Mouse (Mus musculus) limb, embryonic 14.5 days (tissue): ENCODE measurements around the gene Ascc1. TPM values are rescaled to one million over a fixed set of nuclear protein-coding genes. Genes with fewer than 3 reads are reported as not detected.

Experiments used
- ATAC-seq: fragments of 200-750 bp; cut with Nextera tagmentation; 2 replicates; pipeline ENCODE4 v1.8.0; 2017; ENCODE audit warnings: low read depth, moderate number of reproducible peaks, moderate TSS enrichment; ENCODE audit not compliant: low FRiP score
- DNase-seq: peaks from one replicate; pipeline ENCODE4 v3.0.0-alpha.2; 2015; ENCODE audit warnings: low spot score
- H3K27ac ChIP-seq: fragments of 300-500 bp; sonication (generic); replicated peaks from 2 replicates; pipeline ENCODE4 v1.5.1; 2014; ENCODE audit warnings: low read depth, mild to moderate bottlenecking, low read length, moderate library complexity, mixed read lengths
- H3K27me3 ChIP-seq: fragments of 300-500 bp; sonication (generic); 2 replicates; pipeline ENCODE4 v1.6.1; 2014; ENCODE audit warnings: low read length, mixed read lengths; ENCODE audit not compliant: control insufficient read depth, insufficient read depth
- H3K36me3 ChIP-seq: fragments of 300-500 bp; sonication (generic); 2 replicates; pipeline ENCODE4 v1.6.1; 2014; ENCODE audit warnings: mild to moderate bottlenecking, low read length, moderate library complexity, mixed read lengths; ENCODE audit not compliant: control insufficient read depth, insufficient read depth
- H3K4me1 ChIP-seq: fragments of 300-500 bp; sonication (generic); 2 replicates; pipeline ENCODE4 v1.6.1; 2014; ENCODE audit warnings: antibody characterized with exemption, low read length, mixed read lengths; ENCODE audit not compliant: control insufficient read depth, insufficient read depth
- H3K4me2 ChIP-seq: fragments of 300-500 bp; sonication (generic); replicated peaks from 2 replicates; pipeline ENCODE4 v1.6.1; 2014; ENCODE audit warnings: low read depth, mild to moderate bottlenecking, low read length, moderate library complexity; ENCODE audit not compliant: severe bottlenecking
- H3K4me3 ChIP-seq: fragments of 300-500 bp; sonication (generic); replicated peaks from 2 replicates; pipeline ENCODE4 v1.5.1; 2014; ENCODE audit warnings: low read length
- H3K9ac ChIP-seq: fragments of 300-500 bp; sonication (generic); 2 replicates; pipeline ENCODE4 v1.6.1; 2014; ENCODE audit warnings: mild to moderate bottlenecking, low read depth, low read length, moderate library complexity; ENCODE audit not compliant: severe bottlenecking
- H3K9me3 ChIP-seq: fragments of 300-500 bp; sonication (generic); 2 replicates; pipeline ENCODE4 v1.6.1; 2016; ENCODE audit warnings: low read length; ENCODE audit not compliant: control insufficient read depth
- POLR2A ChIP-seq: fragments of 200-500 bp; IDR thresholded peaks from 2 replicates; pipeline ENCODE4 v1.8.0; 2012; ENCODE audit warnings: inconsistent platforms, mild to moderate bottlenecking, moderate library complexity, borderline replicate concordance; ENCODE audit not compliant: insufficient read depth, insufficient read length; ENCODE audit errors: extremely low read depth
- WGBS: fragments of 180-500 bp; shearing (Covaris S2); extraction: QIAGEN DNeasy Blood & Tissue Kit; methylation state at CpG from one replicate; pipeline ENCODE4 v1.1.7; 2014; 5-methylcytosine and 5-hydroxymethylcytosine counted together
- polyA plus RNA-seq, 2 experiments: library from polyadenylated mRNA; depleted of rRNA in 1 of 2; stranded (reverse) in 1 of 2; unstranded in 1 of 2; fragments of >200 nt; fragmentation: Nextera tagmentation in 1 of 2; extraction: Ambion mirVana in 1 of 2; gene quantifications; 2 replicates each; pipeline versions ENCODE4 v1.2.1 to v1.2.3; 2012 to 2014

The Ascc1 gene
- polyA plus RNA-seq, 2 experiments: 32.9 to 41.2 TPM

GRCm38 (mm10) chr10:60081905-60082304 is 79.3 kb downstream of the Ascc1 start:
- ATAC-seq (peak; percentile 41), DNase-seq (peak; percentile 82)
- Histone ChIP-seq H3K4me3 (no peak overlapping the region), H3K9ac (no peak overlapping the region), H3K9me3 (no peaks in the 10 kb centered on the region), H3K4me2 (0 out of 2 replicates have a peak overlapping the region, but pooled peaks have one; percentile 3), H3K27me3 (no peaks in the 10 kb centered on the region), H3K4me1 (peaks cover 19% of the 10 kb centered on the region), H3K36me3 (0 out of 2 replicates have a peak, but pooled peaks cover 2% of the 10 kb centered on the region), H3K27ac (no peak overlapping the region)
- TF ChIP-seq POLR2A: no peak
- 49% methylated on average over 5 of the region's 5 CpGs for WGBS

GRCm38 (mm10) chr10:60084065-60084464 is 81.5 kb downstream of the Ascc1 start:
- no peak overlapping the region for H3K9ac ChIP-seq
- no peak overlapping the region for H3K4me2 ChIP-seq
- WGBS: 82% methylated on average over 4 of the region's 4 CpGs
- H3K27me3 ChIP-seq: no peaks in the 10 kb centered on the region
- TF ChIP-seq POLR2A: no peak
- ATAC-seq (no peak), DNase-seq (no peak)
- no peak overlapping the region for H3K4me3 ChIP-seq
- no peaks in the 10 kb centered on the region for H3K9me3 ChIP-seq
- H3K4me1 ChIP-seq: peaks cover 16% of the 10 kb centered on the region
- no peaks in the 10 kb centered on the region for H3K36me3 ChIP-seq
- H3K27ac ChIP-seq: no peak overlapping the region

DNA sequence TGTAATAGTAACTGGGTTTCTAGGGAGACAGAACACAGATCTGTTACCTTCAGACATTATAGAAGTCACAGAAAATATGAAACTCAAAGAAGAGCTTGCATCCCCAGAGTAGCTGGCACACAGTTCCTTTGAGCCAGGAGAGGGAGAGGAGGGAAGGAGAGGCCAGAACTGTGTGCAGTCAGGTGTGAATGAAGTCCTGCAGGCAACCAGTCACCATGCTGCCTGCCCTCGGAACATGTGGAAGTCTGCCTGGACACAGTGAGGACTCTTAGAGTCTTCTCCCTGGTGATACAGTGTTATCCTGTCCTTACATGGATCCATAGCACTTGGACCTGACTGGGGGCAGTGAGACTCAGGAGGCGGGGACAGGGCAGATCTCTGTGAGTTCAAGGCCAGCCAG is 89.7 kb downstream of the Ascc1 start:
- H3K36me3 ChIP-seq: no peaks in the 10 kb centered on the region
- no peak overlapping the region for H3K4me2 ChIP-seq
- DNase-seq: no peak
- no peaks in the 10 kb centered on the region for H3K27me3 ChIP-seq
- ATAC-seq: no peak
- no peak overlapping the region for H3K4me3 ChIP-seq
- 80% methylated on average over 2 of the region's 2 CpGs for WGBS
- H3K9me3 ChIP-seq: no peaks in the 10 kb centered on the region
- no peak overlapping the region for H3K9ac ChIP-seq
- no peak overlapping the region for H3K27ac ChIP-seq
- no peak for TF ChIP-seq POLR2A
- H3K4me1 ChIP-seq: no peaks in the 10 kb centered on the region

GRCm38 (mm10) chr10:60093751-60094150 is 91.1 kb downstream of the Ascc1 start:
- Histone ChIP-seq H3K36me3 (no peaks in the 10 kb centered on the region), H3K27ac (no peak overlapping the region), H3K27me3 (no peaks in the 10 kb centered on the region), H3K4me2 (no peak overlapping the region), H3K9me3 (no peaks in the 10 kb centered on the region), H3K4me3 (no peak overlapping the region), H3K9ac (no peak overlapping the region), H3K4me1 (no peaks in the 10 kb centered on the region)
- DNase-seq: no peak
- no peak for ATAC-seq
- 83% methylated on average over 2 of the region's 2 CpGs for WGBS
- TF ChIP-seq POLR2A: no peak

DNA sequence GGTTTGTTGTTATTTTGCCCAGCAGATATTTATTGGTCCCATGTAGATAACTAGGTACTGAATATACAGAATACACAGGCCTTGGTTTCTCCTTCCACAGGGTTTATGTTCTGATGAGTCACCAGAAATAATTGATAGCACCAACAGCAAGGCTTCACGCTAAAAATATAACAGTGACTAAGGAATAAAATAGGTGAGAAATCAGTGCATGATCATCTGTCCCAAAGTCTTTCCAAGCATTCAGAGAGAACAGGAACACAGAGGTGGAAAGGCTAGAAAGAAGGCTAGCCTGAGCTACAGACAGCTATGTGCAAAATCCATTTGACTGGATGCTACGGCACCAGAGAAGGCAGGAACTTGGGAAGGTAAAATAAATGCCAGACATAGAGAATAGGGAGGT is 93.0 kb downstream of the Ascc1 start:
- Histone ChIP-seq H3K27me3 (no peaks in the 10 kb centered on the region), H3K36me3 (peaks cover 2% of the 10 kb centered on the region; the same call in 1 of the 2 replicates), H3K27ac (no peak overlapping the region), H3K9me3 (no peaks in the 10 kb centered on the region), H3K4me1 (no peaks in the 10 kb centered on the region), H3K4me3 (no peak overlapping the region), H3K4me2 (no peak overlapping the region), H3K9ac (no peak overlapping the region)
- WGBS: 86% methylated on average over 2 of the region's 2 CpGs
- DNase-seq (no peak), ATAC-seq (no peak)
- TF ChIP-seq POLR2A: no peak

GRCm38 (mm10) chr10:60096302-60096701 is 93.7 kb downstream of the Ascc1 start:
- ATAC-seq: no peak

More at GRCm38 (mm10) chr10:60096302-60096701, 93.7 kb downstream of the Ascc1 start:
- Histone ChIP-seq H3K27me3 (no peaks in the 10 kb centered on the region), H3K36me3 (peaks cover 2% of the 10 kb centered on the region; the same call in 1 of the 2 replicates), H3K4me3 (no peak overlapping the region), H3K27ac (no peak overlapping the region), H3K4me2 (no peak overlapping the region), H3K4me1 (no peaks in the 10 kb centered on the region), H3K9me3 (no peaks in the 10 kb centered on the region), H3K9ac (no peak overlapping the region)
- TF ChIP-seq POLR2A: no peak
- WGBS: 69% methylated on average over 1 of the region's 1 CpGs
- no peak for DNase-seq
